Mouse (Mus musculus) thymus, adult 2 months (tissue): Measurements from ENCODE around the gene Gbf1.

ENCODE experiments used
- CTCF ChIP-seq: fragments of 200-500 bp; IDR thresholded peaks from 2 replicates; pipeline ENCODE4 v1.5.1; 2012; ENCODE audit warnings: mild to moderate bottlenecking, control low read depth, low read length, moderate library complexity, borderline replicate concordance; ENCODE audit not compliant: control insufficient read depth, poor library complexity, insufficient read depth; ENCODE audit errors: extremely low read depth
- POLR2A ChIP-seq: fragments of 200-500 bp; IDR thresholded peaks from 2 replicates; pipeline ENCODE4 v1.6.1; 2012; ENCODE audit warnings: mild to moderate bottlenecking, low read length, control low read depth, moderate library complexity; ENCODE audit not compliant: control insufficient read depth, poor library complexity, insufficient read depth; ENCODE audit errors: extremely low read depth

DNA sequence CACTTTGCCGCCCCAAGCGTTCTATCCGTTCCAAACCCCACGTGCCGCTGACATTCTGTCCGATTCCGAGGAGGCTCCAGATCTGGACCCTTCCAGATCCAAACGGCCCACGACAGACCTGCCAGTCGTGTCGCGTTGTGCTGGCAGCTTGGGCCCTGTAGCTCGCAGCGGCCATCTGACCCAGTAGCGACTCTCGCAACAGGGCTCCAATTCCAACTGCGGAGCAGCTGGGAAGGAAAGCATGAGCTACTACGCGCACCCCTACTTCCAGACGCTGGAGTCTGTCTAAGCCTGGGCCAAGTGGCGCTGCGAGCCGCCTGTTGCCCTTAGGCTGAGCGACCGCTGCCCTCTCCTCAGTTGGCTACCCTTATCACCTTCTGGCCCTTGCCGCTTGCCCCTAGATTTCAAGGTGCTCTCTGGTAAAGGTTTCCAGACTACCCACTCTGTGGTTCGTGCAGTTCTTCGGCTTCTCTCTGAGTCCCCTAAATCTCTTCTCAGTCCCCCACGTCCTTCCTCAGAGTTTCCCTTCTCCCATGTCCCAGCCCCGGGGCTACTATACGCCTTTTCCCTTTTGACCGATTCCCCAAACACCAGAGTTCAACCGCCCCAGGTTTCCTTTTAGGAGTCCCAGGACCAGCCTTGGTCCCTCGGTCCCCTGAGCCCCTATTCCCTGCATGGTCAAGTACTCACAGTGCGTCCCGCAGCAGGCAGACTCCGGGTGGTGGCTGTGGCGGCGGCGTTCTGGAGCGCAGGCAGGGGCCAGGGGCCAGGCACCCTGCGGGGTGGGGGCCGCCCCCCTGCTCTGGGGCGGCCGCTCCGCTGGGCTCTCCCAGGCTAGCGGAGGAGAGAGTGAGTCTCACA is 4.6 kb upstream of the Gbf1 start, which contains the start of gene Pitx3:
- TF ChIP-seq POLR2A (no peak), CTCF (no peak)
